Mouse (Mus musculus) limb, embryonic 11.5 days (tissue): ENCODE data around the gene Runx2. TPM values are rescaled to one million over a fixed set of nuclear protein-coding genes. Genes with fewer than 3 reads are reported as not detected.

ENCODE experiments used
- ATAC-seq: fragments of 200-750 bp; cut with Nextera tagmentation; 2 replicates; pipeline ENCODE4 v1.8.0; 2017; ENCODE audit warnings: low read depth; ENCODE audit not compliant: insufficient number of reproducible peaks, low FRiP score, low TSS enrichment
- DNase-seq: peaks from one replicate; pipeline ENCODE4 v3.0.0-alpha.2; 2015; ENCODE audit warnings: low spot score
- H3K27ac ChIP-seq: fragments of 300-500 bp; sonication (generic); replicated peaks from 2 replicates; pipeline ENCODE4 v1.5.1; 2014; ENCODE audit warnings: low read depth, mild to moderate bottlenecking, low read length
- H3K27me3 ChIP-seq: fragments of 300-500 bp; sonication (generic); 2 replicates; pipeline ENCODE4 v1.6.1; 2014; ENCODE audit warnings: mild to moderate bottlenecking, low read length, mixed read lengths; ENCODE audit not compliant: control insufficient read depth, insufficient read depth
- H3K36me3 ChIP-seq: fragments of 300-500 bp; sonication (generic); 2 replicates; pipeline ENCODE4 v1.6.1; 2014; ENCODE audit warnings: mild to moderate bottlenecking, low read length, moderate library complexity, mixed read lengths; ENCODE audit not compliant: control insufficient read depth, insufficient read depth
- H3K4me1 ChIP-seq: fragments of 300-500 bp; sonication (generic); 2 replicates; pipeline ENCODE4 v1.6.1; 2014; ENCODE audit warnings: low read length, mixed read lengths; ENCODE audit not compliant: control insufficient read depth, insufficient read depth
- H3K4me2 ChIP-seq: fragments of 300-500 bp; sonication (generic); 2 replicates; pipeline ENCODE4 v1.6.1; 2014; ENCODE audit warnings: low read depth, mild to moderate bottlenecking, moderate library complexity; ENCODE audit not compliant: severe bottlenecking
- H3K4me3 ChIP-seq: fragments of 300-500 bp; sonication (generic); 2 replicates; pipeline ENCODE4 v1.5.1; 2014; ENCODE audit warnings: low read depth, low read length
- H3K9ac ChIP-seq: fragments of 300-500 bp; sonication (generic); 2 replicates; pipeline ENCODE4 v1.6.1; 2014; ENCODE audit warnings: mild to moderate bottlenecking, low read length
- H3K9me3 ChIP-seq: fragments of 300-500 bp; sonication (generic); 2 replicates; pipeline ENCODE4 v1.6.1; 2016; ENCODE audit warnings: low read length; ENCODE audit not compliant: control insufficient read depth
- WGBS: fragments of 180-500 bp; shearing (Covaris S2); extraction: QIAGEN DNeasy Blood & Tissue Kit; methylation state at CpG from one replicate; pipeline ENCODE4 v1.1.7; 2014; 5-methylcytosine and 5-hydroxymethylcytosine counted together
- polyA plus RNA-seq: library from polyadenylated mRNA; unstranded; fragments of >200 nt; fragmentation: Nextera tagmentation; extraction: Ambion mirVana; gene quantifications from 2 replicates; pipeline ENCODE4 v1.2.1, GENCODE M21; 2014

The Runx2 gene
- polyA plus RNA-seq, 1 experiment from 2014 or later = 5.8 TPM

DNA sequence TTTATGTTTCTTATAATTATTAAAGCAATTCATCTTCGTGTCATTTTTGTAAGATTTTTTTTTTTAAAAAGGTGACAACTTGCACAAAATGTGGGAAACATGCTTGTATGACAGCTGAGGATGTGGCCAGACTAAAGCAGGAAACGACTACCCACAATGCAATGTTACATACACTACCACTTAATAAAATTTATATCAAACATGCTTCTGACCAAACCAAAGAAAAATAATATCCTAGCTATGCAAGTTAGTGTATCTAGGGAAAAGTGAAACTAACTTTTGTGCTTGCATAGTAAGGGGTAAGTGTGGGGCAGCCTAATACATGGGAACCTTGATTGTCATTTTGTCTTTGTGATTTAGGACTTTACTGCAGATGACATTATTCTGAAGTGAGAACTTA lies 4.2 kb upstream of the Runx2 start:
- no peak for DNase-seq
- H3K36me3 ChIP-seq = no peaks in the 10 kb centered on the region
- 83% methylated on average over 2 of the region's 2 CpGs for WGBS

DNA sequence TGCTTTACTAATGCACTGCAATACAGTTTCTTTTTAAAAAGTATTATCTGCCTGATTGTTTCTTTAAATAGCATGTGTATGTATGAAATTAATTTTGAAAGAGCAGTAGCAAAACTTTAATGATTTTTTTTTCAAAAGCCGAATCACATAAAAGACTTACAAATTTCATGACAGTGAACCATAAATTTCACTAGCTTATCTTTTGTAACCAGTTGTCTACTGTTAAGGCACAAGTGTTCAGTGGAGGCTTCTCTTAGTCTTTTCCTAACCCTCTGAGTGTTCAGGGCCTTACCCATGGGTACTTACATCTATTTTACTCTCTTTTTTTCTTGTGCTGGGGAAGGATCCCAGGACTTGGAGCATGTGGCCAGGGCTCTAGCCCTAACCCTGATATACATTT lies 7.6 kb downstream of the Runx2 start:
- Histone ChIP-seq H3K9ac (no peak overlapping the region), H3K9me3 (no peaks in the 10 kb centered on the region), H3K36me3 (no peaks in the 10 kb centered on the region), H3K4me3 (no peak overlapping the region), H3K27ac (no peak overlapping the region), H3K27me3 (no peaks in the 10 kb centered on the region), H3K4me2 (no peak overlapping the region), H3K4me1 (no peaks in the 10 kb centered on the region)
- DNase-seq (no peak), ATAC-seq (no peak)
- WGBS = 88% methylated on average over 1 of the region's 1 CpGs

More for the DNA sequence above, 4.2 kb upstream of the Runx2 start:
- Histone ChIP-seq H3K4me3 (no peak overlapping the region), H3K27ac (no peak overlapping the region), H3K27me3 (no peaks in the 10 kb centered on the region), H3K4me1 (peaks cover 6% of the 10 kb centered on the region; the same call in 1 of the 2 replicates), H3K9ac (no peak overlapping the region), H3K4me2 (no peak overlapping the region), H3K9me3 (no peaks in the 10 kb centered on the region)
- ATAC-seq = no peak

DNA sequence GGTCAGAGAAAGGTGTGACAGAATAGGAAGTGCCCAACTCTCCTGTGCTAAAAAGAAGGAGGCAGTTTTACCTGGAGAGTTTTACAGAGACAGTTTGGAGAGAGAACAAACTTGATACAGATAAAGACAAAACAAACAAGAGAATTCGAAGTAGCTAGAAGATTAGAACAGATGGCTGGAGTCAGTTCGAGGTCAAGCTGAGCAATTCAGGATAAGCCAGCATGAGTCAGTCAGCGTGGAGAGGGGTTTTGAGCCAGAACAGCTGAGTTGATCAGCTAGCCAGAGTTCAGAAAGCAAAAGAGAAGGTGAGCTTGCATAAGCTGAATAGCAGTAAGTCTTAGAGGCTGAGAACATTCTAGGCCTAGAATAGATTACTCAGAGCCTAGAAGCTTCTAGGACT lies 17.3 kb downstream of the Runx2 start:
- H3K9me3 ChIP-seq = no peaks in the 10 kb centered on the region
- no peak overlapping the region for H3K4me3 ChIP-seq
- H3K27ac ChIP-seq = no peak overlapping the region
- DNase-seq (no peak), ATAC-seq (no peak)
- 73% methylated on average over 3 of the region's 3 CpGs for WGBS
- no peak overlapping the region for H3K9ac ChIP-seq
- no peaks in the 10 kb centered on the region for H3K27me3 ChIP-seq
- no peaks in the 10 kb centered on the region for H3K36me3 ChIP-seq
- H3K4me2 ChIP-seq = no peak overlapping the region
- no peaks in the 10 kb centered on the region for H3K4me1 ChIP-seq

DNA sequence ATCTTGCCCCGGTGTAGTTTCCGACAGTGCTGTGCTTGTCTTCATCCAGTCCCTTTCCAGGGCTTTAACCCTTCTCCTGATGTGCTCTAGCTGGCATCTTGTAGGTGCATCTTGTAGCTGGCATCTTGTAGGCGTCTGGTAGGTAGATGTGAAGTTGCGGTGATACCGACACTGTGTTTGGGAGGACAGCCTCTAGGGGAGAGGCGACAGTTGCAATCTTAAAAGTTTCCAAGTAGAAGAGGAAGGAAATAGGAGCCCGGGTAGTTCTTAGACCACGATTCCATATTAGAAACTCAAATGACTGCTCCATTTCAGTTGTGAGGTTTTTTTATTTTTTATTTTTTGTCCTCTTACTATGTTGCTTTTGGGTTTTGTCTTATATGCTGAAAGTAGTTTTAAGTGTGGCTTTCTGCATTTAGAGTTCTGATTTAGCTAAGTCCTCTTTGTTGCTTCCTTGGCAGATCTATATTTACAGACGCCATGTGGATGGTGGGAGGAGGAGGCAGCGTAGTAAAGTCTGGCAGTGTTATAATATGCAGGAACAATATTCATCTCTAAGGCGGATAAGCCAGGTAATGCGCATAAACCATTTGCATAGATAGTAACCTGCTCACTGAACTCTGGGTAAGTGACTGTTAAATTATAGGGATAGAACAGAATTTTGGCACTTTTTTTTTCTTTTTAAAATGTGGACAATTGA lies 22.2 kb downstream of the Runx2 start:
- 93% methylated on average over 12 of the region's 12 CpGs for WGBS
- Histone ChIP-seq H3K36me3 (no peaks in the 10 kb centered on the region), H3K9me3 (no peaks in the 10 kb centered on the region), H3K9ac (no peak overlapping the region), H3K4me1 (no peaks in the 10 kb centered on the region), H3K27ac (no peak overlapping the region), H3K27me3 (no peaks in the 10 kb centered on the region), H3K4me2 (no peak overlapping the region), H3K4me3 (no peak overlapping the region)
- ATAC-seq (no peak), DNase-seq (peak; percentile 18)

DNA sequence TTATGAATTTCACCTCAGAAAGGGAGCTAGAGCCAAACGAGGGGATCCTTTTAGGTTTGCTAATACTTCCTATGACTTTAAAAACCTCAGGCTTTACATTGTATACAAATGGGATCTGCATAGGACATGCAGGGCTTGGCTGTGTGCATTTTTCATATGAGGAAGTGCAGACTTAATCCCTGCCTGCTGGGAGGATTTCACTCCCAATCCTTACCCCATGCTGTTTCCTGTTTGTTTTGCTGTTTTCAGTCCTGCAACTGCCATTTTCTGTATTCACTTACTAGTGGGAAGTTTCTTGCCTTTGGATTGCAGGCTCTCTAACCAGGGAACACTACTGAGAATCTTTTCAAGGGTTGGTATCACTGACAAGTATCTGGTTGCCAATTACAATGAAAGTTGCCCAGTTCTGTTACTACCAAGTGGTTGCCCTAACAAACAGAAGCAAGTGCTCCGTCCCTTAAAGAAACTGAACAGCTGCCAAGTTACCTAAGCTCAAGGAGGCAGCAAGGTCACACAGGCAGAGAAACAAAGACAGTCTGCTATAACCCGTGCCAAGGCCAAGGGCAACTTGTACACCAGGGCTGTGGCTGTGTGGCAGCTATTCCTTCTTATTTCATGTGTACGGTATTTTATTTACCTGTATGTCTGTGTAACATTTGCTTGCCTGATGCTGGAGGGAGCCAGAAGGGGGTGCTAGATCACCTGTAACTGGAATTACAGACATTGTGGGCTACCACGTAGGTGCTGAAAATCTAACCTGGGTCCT lies 25.4 kb downstream of the Runx2 start:
- H3K27ac ChIP-seq = no peak overlapping the region
- WGBS = 82% methylated on average over 5 of the region's 5 CpGs
- no peak for ATAC-seq

DNA sequence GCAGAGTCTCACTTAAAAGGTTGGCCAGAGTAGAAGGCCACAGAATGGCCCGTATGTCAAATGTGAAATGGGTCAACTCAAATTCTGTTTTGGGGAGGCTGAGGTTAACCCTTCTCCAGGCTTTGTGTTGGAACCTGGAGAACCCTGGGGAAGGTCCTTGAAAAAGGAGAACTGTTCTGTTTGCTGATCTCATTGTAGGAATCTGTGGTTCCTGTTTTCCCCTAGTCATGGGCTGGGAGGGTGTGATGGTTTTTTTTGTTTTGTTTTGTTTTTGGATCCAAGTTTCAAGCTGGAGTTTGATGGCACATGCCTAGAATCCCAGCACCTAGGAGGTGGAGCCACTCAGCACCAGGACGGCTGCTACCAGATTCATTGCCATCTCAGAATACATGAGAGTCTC lies 31.5 kb downstream of the Runx2 start:
- Histone ChIP-seq H3K27me3 (no peaks in the 10 kb centered on the region), H3K9me3 (no peaks in the 10 kb centered on the region), H3K4me3 (no peak overlapping the region), H3K4me1 (peaks cover 2% of the 10 kb centered on the region; the same call in 1 of the 2 replicates), H3K27ac (no peak overlapping the region), H3K4me2 (no peak overlapping the region), H3K36me3 (no peaks in the 10 kb centered on the region), H3K9ac (no peak overlapping the region)
- 74% methylated on average over 2 of the region's 2 CpGs for WGBS
- peak; percentile 12 for DNase-seq
- no peak for ATAC-seq

More for the DNA sequence above, 25.4 kb downstream of the Runx2 start:
- no peak overlapping the region for H3K9ac ChIP-seq
- no peak overlapping the region for H3K4me2 ChIP-seq
- no peaks in the 10 kb centered on the region for H3K27me3 ChIP-seq
- H3K9me3 ChIP-seq = no peaks in the 10 kb centered on the region
- H3K4me3 ChIP-seq = no peak overlapping the region
- H3K4me1 ChIP-seq = no peaks in the 10 kb centered on the region
- no peaks in the 10 kb centered on the region for H3K36me3 ChIP-seq
- DNase-seq = peak; percentile 16

DNA sequence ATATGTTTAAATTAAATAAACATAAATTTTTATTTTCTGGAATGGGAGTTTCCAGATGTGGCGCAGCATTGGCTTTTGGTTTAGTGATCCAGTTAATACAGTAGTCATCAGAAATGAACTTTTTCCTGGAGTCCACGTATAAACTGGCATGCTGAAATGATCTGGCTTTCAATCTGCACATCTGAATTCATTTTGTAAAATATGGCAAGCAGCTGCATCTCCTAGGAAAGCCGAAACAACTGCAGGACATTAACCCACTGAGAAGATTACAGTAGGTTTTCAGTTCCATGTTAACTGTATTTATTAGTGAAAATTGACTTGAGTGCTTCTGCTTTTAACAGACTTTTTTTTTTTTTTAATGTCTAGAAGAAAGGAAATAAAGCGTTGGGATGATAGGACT lies 32.2 kb downstream of the Runx2 start:
- H3K9me3 ChIP-seq = no peaks in the 10 kb centered on the region
- no peak overlapping the region for H3K27ac ChIP-seq
- H3K4me3 ChIP-seq = no peak overlapping the region
- no peaks in the 10 kb centered on the region for H3K36me3 ChIP-seq
- peak; percentile 16 for DNase-seq
- H3K9ac ChIP-seq = no peak overlapping the region
- H3K4me1 ChIP-seq = peaks cover 7% of the 10 kb centered on the region; the same call in 1 of the 2 replicates
- WGBS = 74% methylated on average over 4 of the region's 4 CpGs
- H3K4me2 ChIP-seq = no peak overlapping the region
- ATAC-seq = no peak
- H3K27me3 ChIP-seq = no peaks in the 10 kb centered on the region

DNA sequence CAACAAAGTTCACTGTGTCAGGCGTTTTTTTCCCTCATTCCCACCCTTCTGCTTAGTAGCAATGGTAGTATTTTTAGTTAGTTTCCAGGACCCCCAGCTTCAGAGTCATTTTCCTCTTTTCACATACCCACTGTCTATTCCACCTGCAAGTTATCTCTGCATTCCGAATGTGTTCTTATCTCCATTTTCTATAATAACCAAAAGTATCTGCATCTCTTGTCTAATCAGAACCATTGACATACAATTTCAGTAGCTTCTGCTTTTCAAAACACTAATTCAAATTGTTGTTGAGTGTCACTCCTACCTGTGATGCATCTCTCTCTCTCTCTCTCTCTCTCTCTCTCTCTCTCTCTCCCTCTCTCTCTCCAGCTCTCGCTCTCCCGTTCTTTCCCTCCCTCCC lies 34.2 kb downstream of the Runx2 start:
- 77% methylated on average over 4 of the region's 4 CpGs for WGBS
- H3K27me3 ChIP-seq = no peaks in the 10 kb centered on the region
- no peaks in the 10 kb centered on the region for H3K36me3 ChIP-seq
- H3K4me1 ChIP-seq = peaks cover 7% of the 10 kb centered on the region; the same call in 1 of the 2 replicates
- H3K4me2 ChIP-seq = no peak overlapping the region
- H3K9me3 ChIP-seq = no peaks in the 10 kb centered on the region
- ATAC-seq = no peak
- no peak overlapping the region for H3K9ac ChIP-seq
- DNase-seq = no peak
- H3K27ac ChIP-seq = no peak overlapping the region
- H3K4me3 ChIP-seq = no peak overlapping the region
